Mouse (Mus musculus) limb, embryonic 12.5 days (tissue): ENCODE measurements around the gene Lrrfip2. TPM values are rescaled to one million over a fixed set of nuclear protein-coding genes. Genes with fewer than 3 reads are reported as not detected.

Experiments used
- ATAC-seq: fragments of 200-750 bp; cut with Nextera tagmentation; 2 replicates; pipeline ENCODE4 v1.8.0; 2017; ENCODE audit warnings: low read depth, moderate TSS enrichment; ENCODE audit not compliant: insufficient number of reproducible peaks, insufficient read depth, low FRiP score, low TSS enrichment
- H3K27ac ChIP-seq: fragments of 300-500 bp; sonication (generic); 2 replicates; pipeline ENCODE4 v1.5.1; 2016; ENCODE audit warnings: mild to moderate bottlenecking, moderate library complexity
- H3K27me3 ChIP-seq: fragments of 300-500 bp; sonication (generic); 2 replicates; pipeline ENCODE4 v1.6.1; 2016; ENCODE audit warnings: mild to moderate bottlenecking, moderate library complexity
- H3K36me3 ChIP-seq: fragments of 300-500 bp; sonication (generic); 2 replicates; pipeline ENCODE4 v1.6.1; 2016; ENCODE audit warnings: mild to moderate bottlenecking, moderate library complexity
- H3K4me1 ChIP-seq: fragments of 300-500 bp; sonication (generic); replicated peaks from 2 replicates; pipeline ENCODE4 v1.6.1; 2016
- H3K4me2 ChIP-seq: fragments of 300-500 bp; sonication (generic); 2 replicates; pipeline ENCODE4 v1.6.1; 2016; ENCODE audit warnings: mild to moderate bottlenecking, moderate library complexity
- H3K4me3 ChIP-seq: fragments of 300-500 bp; sonication (generic); replicated peaks from 2 replicates; pipeline ENCODE4 v1.5.1; 2016; ENCODE audit warnings: mild to moderate bottlenecking
- H3K9ac ChIP-seq: fragments of 300-500 bp; sonication (generic); replicated peaks from 2 replicates; pipeline ENCODE4 v1.6.1; 2016; ENCODE audit warnings: mild to moderate bottlenecking, moderate library complexity
- H3K9me3 ChIP-seq: fragments of 300-500 bp; sonication (generic); 2 replicates; pipeline ENCODE4 v1.6.1; 2016; ENCODE audit warnings: mild to moderate bottlenecking, moderate library complexity
- WGBS: fragments of 180-500 bp; shearing (Covaris S2); methylation state at CpG from one replicate; pipeline ENCODE4 v1.1.7; 2016; 5-methylcytosine and 5-hydroxymethylcytosine counted together
- polyA plus RNA-seq: library from polyadenylated mRNA; unstranded; fragments of >200 nt; fragmentation: Nextera tagmentation; extraction: Ambion mirVana; gene quantifications from 2 replicates; pipeline ENCODE4 v1.2.1, GENCODE M21; 2016

The Lrrfip2 gene
- polyA plus RNA-seq, 1 experiment from 2014 or later: 45.9 TPM

GRCm38 (mm10) chr9:111159562-111159961 is 42.2 kb downstream of the Lrrfip2 start:
- ATAC-seq: no peak
- H3K4me2 ChIP-seq: no peak overlapping the region
- peaks cover 21% of the 10 kb centered on the region; the same call in 1 of the 2 replicates for H3K36me3 ChIP-seq
- no peak overlapping the region for H3K4me3 ChIP-seq
- H3K27ac ChIP-seq: no peak overlapping the region
- WGBS: 88% methylated on average over 1 of the region's 1 CpGs
- H3K9me3 ChIP-seq: no peaks in the 10 kb centered on the region
- no peaks in the 10 kb centered on the region; the same call in 1 of the 2 replicates for H3K4me1 ChIP-seq
- no peak overlapping the region for H3K9ac ChIP-seq
- H3K27me3 ChIP-seq: no peaks in the 10 kb centered on the region

- 88% methylated on average over 14 of the region's 14 CpGs for WGBS
- Histone ChIP-seq H3K27ac (no peak overlapping the region), H3K36me3 (peaks cover 21% of the 10 kb centered on the region; the same call in 1 of the 2 replicates), H3K4me3 (no peak overlapping the region), H3K4me2 (no peak overlapping the region), H3K9ac (no peak overlapping the region), H3K4me1 (no peaks in the 10 kb centered on the region; the same call in 1 of the 2 replicates), H3K9me3 (no peaks in the 10 kb centered on the region), H3K27me3 (no peaks in the 10 kb centered on the region)
- no peak for ATAC-seq
Observed at GRCm38 (mm10) chr9:111161213-111161612, 43.8 kb downstream of the Lrrfip2 start.

GRCm38 (mm10) chr9:111166612-111167011 is 49.2 kb downstream of the Lrrfip2 start:
- no peaks in the 10 kb centered on the region for H3K9me3 ChIP-seq
- ATAC-seq: no peak
- 0 out of 2 replicates have a peak, but pooled peaks cover 2% of the 10 kb centered on the region for H3K4me1 ChIP-seq
- H3K27ac ChIP-seq: no peak overlapping the region; the same call in 1 of the 2 replicates
- H3K36me3 ChIP-seq: peaks cover 16% of the 10 kb centered on the region; the same call in 1 of the 2 replicates
- no peak overlapping the region for H3K9ac ChIP-seq
- no peak overlapping the region for H3K4me2 ChIP-seq
- 74% methylated on average over 4 of the region's 4 CpGs for WGBS
- no peak overlapping the region for H3K4me3 ChIP-seq
- no peaks in the 10 kb centered on the region for H3K27me3 ChIP-seq

GRCm38 (mm10) chr9:111170430-111170829 is 53.0 kb downstream of the Lrrfip2 start:
- no peak overlapping the region for H3K4me3 ChIP-seq
- no peak overlapping the region for H3K9ac ChIP-seq
- ATAC-seq: no peak
- WGBS: 51% methylated on average over 3 of the region's 3 CpGs
- H3K9me3 ChIP-seq: no peaks in the 10 kb centered on the region
- H3K4me2 ChIP-seq: no peak overlapping the region
- H3K4me1 ChIP-seq: 0 out of 2 replicates have a peak, but pooled peaks cover 2% of the 10 kb centered on the region
- no peak overlapping the region for H3K27ac ChIP-seq
- no peaks in the 10 kb centered on the region for H3K27me3 ChIP-seq
- H3K36me3 ChIP-seq: no peaks in the 10 kb centered on the region

- Histone ChIP-seq H3K36me3 (no peaks in the 10 kb centered on the region), H3K4me2 (no peak overlapping the region), H3K27ac (no peak overlapping the region), H3K27me3 (no peaks in the 10 kb centered on the region), H3K9ac (no peak overlapping the region), H3K4me1 (0 out of 2 replicates have a peak, but pooled peaks cover 2% of the 10 kb centered on the region), H3K4me3 (no peak overlapping the region), H3K9me3 (no peaks in the 10 kb centered on the region)
- 66% methylated on average over 5 of the region's 5 CpGs for WGBS
- ATAC-seq: no peak
Observed at GRCm38 (mm10) chr9:111174071-111174470, 56.7 kb downstream of the Lrrfip2 start.

GRCm38 (mm10) chr9:111178971-111179370 is 61.6 kb downstream of the Lrrfip2 start:
- no peak overlapping the region for H3K4me3 ChIP-seq
- no peaks in the 10 kb centered on the region for H3K9me3 ChIP-seq
- WGBS: 82% methylated on average over 5 of the region's 5 CpGs
- no peaks in the 10 kb centered on the region for H3K4me1 ChIP-seq
- H3K27me3 ChIP-seq: no peaks in the 10 kb centered on the region
- H3K36me3 ChIP-seq: no peaks in the 10 kb centered on the region
- no peak overlapping the region for H3K9ac ChIP-seq
- H3K4me2 ChIP-seq: no peak overlapping the region
- no peak for ATAC-seq
- no peak overlapping the region for H3K27ac ChIP-seq

GRCm38 (mm10) chr9:111182176-111182575 is 64.8 kb downstream of the Lrrfip2 start:
- Histone ChIP-seq H3K4me1 (no peaks in the 10 kb centered on the region), H3K36me3 (no peaks in the 10 kb centered on the region), H3K4me2 (no peak overlapping the region), H3K27ac (no peak overlapping the region), H3K27me3 (no peaks in the 10 kb centered on the region), H3K9ac (no peak overlapping the region), H3K4me3 (no peak overlapping the region), H3K9me3 (no peaks in the 10 kb centered on the region)
- ATAC-seq: no peak
- WGBS: 81% methylated on average over 3 of the region's 3 CpGs

- no peak for ATAC-seq
- Histone ChIP-seq H3K4me2 (no peak overlapping the region), H3K9ac (no peak overlapping the region), H3K36me3 (peaks cover 9% of the 10 kb centered on the region), H3K9me3 (no peaks in the 10 kb centered on the region), H3K4me3 (no peak overlapping the region), H3K27ac (no peak overlapping the region), H3K4me1 (no peaks in the 10 kb centered on the region), H3K27me3 (no peaks in the 10 kb centered on the region)
- WGBS: 68% methylated on average over 4 of the region's 4 CpGs
Observed at GRCm38 (mm10) chr9:111184929-111185328, 67.5 kb downstream of the Lrrfip2 start.

- no peaks in the 10 kb centered on the region for H3K4me1 ChIP-seq
- no peak overlapping the region for H3K27ac ChIP-seq
- WGBS: 76% methylated on average over 6 of the region's 6 CpGs
- H3K27me3 ChIP-seq: no peaks in the 10 kb centered on the region
- H3K36me3 ChIP-seq: peaks cover 23% of the 10 kb centered on the region
- H3K4me3 ChIP-seq: no peak overlapping the region
- ATAC-seq: no peak
- no peak overlapping the region for H3K9ac ChIP-seq
- no peaks in the 10 kb centered on the region for H3K9me3 ChIP-seq
- no peak overlapping the region for H3K4me2 ChIP-seq
Observed at GRCm38 (mm10) chr9:111186861-111187260, 69.5 kb downstream of the Lrrfip2 start.

GRCm38 (mm10) chr9:111188731-111189130 is 71.3 kb downstream of the Lrrfip2 start:
- H3K4me2 ChIP-seq: no peak overlapping the region
- no peak overlapping the region for H3K4me3 ChIP-seq
- ATAC-seq: no peak
- no peak overlapping the region for H3K27ac ChIP-seq
- H3K9ac ChIP-seq: no peak overlapping the region
- H3K27me3 ChIP-seq: no peaks in the 10 kb centered on the region
- peaks cover 31% of the 10 kb centered on the region for H3K36me3 ChIP-seq
- 90% methylated on average over 7 of the region's 7 CpGs for WGBS
- no peaks in the 10 kb centered on the region for H3K9me3 ChIP-seq
- H3K4me1 ChIP-seq: no peaks in the 10 kb centered on the region

- peaks cover 31% of the 10 kb centered on the region for H3K36me3 ChIP-seq
- H3K4me3 ChIP-seq: no peak overlapping the region
- no peak overlapping the region for H3K27ac ChIP-seq
- no peak for ATAC-seq
- 92% methylated on average over 2 of the region's 2 CpGs for WGBS
- H3K4me2 ChIP-seq: no peak overlapping the region
- H3K9ac ChIP-seq: no peak overlapping the region
- no peaks in the 10 kb centered on the region for H3K27me3 ChIP-seq
- no peaks in the 10 kb centered on the region for H3K9me3 ChIP-seq
- H3K4me1 ChIP-seq: no peaks in the 10 kb centered on the region
Observed at GRCm38 (mm10) chr9:111193211-111193610, 75.8 kb downstream of the Lrrfip2 start.

- H3K36me3 ChIP-seq: peaks cover 23% of the 10 kb centered on the region; the same call in 1 of the 2 replicates
- WGBS: 89% methylated on average over 3 of the region's 3 CpGs
Observed at GRCm38 (mm10) chr9:111197116-111197515, 79.7 kb downstream of the Lrrfip2 start.

More at GRCm38 (mm10) chr9:111197116-111197515, 79.7 kb downstream of the Lrrfip2 start:
- Histone ChIP-seq H3K27me3 (no peaks in the 10 kb centered on the region), H3K4me3 (no peak overlapping the region), H3K4me1 (no peaks in the 10 kb centered on the region), H3K9ac (no peak overlapping the region), H3K9me3 (no peaks in the 10 kb centered on the region), H3K27ac (no peak overlapping the region), H3K4me2 (no peak overlapping the region)
- ATAC-seq: no peak
